In the genomic region with DNA sequence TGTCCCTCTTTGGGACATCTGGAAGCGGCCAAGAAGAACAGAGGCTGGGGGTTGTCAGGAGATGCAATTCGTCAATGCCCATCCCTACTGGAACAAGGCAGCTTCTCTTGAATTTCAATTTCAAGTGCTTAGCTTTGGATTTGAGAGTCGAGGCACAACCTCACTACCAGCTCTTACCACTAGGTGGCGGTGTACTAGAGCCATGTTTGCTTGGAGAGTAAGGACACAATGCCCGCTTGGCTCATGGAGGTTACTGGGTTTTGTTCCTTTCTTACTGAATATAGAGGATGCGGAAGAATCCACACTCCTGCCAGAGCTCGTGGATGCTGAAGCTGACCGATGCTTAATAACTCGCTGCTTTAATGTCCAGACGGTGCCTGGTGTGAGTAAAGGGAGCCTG, we compare ENCODE assay signal across 8 mouse cellular contexts. TPM values are rescaled to one million over a fixed set of nuclear protein-coding genes. Genes with fewer than 3 reads are reported as not detected.
DNase-seq lines count a peak whose midpoint lies in the region; ATAC-seq and TF ChIP-seq lines count a peak whose summit lies in the region.

No protein-coding gene starts in this region.

- 78% methylated on average over 10 of the region's 10 CpGs for WGBS in forebrain, postnatal 0 days
- WGBS in forebrain, embryonic 16.5 days, result 80% methylated on average over 10 of the region's 10 CpGs

- H3K4me3 ChIP-seq in forebrain, postnatal 0 days (ENCODE audit: low read depth, low read length), result no peak overlapping the region
- H3K4me3 ChIP-seq in forebrain, embryonic 16.5 days (replicated peaks; ENCODE audit: low read length), result no peak overlapping the region
- no peak overlapping the region for H3K4me3 ChIP-seq in G1E (ENCODE audit: low read depth, low read length)
- no peak overlapping the region for H3K4me3 ChIP-seq in layer of hippocampus, adult 2 months

- H3K9ac ChIP-seq in forebrain, postnatal 0 days, result no peak overlapping the region
- no peak overlapping the region for H3K9ac ChIP-seq in forebrain, embryonic 16.5 days (replicated peaks; ENCODE audit: low read depth, low read length)

- no peaks in the 10 kb centered on the region for H3K9me3 ChIP-seq in forebrain, postnatal 0 days (ENCODE audit: low read length)
- H3K9me3 ChIP-seq in forebrain, embryonic 16.5 days (ENCODE audit: control insufficient read depth, low read length), result no peaks in the 10 kb centered on the region
- no peaks in the 10 kb centered on the region for H3K9me3 ChIP-seq in G1E (replicated peaks)

- ATAC-seq in forebrain, postnatal 0 days, result no peak
- no peak for ATAC-seq in forebrain, embryonic 16.5 days
- peak; percentile 8; the same call in 1 of the 2 replicates for ATAC-seq in G1E (ENCODE audit: extremely low read depth, insufficient number of reproducible peaks, low FRiP score, poor library complexity, severe bottlenecking)

- no peaks in the 10 kb centered on the region for H3K4me1 ChIP-seq in forebrain, postnatal 0 days (ENCODE audit: insufficient read depth)
- H3K4me1 ChIP-seq in forebrain, embryonic 16.5 days (replicated peaks; ENCODE audit: control insufficient read depth, insufficient read depth, low read length), result no peaks in the 10 kb centered on the region
- H3K4me1 ChIP-seq in G1E (ENCODE audit: insufficient read depth, low read depth, low read length), result no peaks in the 10 kb centered on the region

- H3K27ac ChIP-seq in forebrain, postnatal 0 days (ENCODE audit: low read depth, low read length), result no peak overlapping the region
- no peak overlapping the region for H3K27ac ChIP-seq in forebrain, embryonic 16.5 days (ENCODE audit: low read length)
- no peak overlapping the region for H3K27ac ChIP-seq in layer of hippocampus, adult 2 months

- TF ChIP-seq CTCF in forebrain, postnatal 0 days (IDR thresholded peaks at IDR 0.05; ENCODE audit: low read depth), result peak; percentile 75
- peak; percentile 88 for TF ChIP-seq CTCF in G1E (IDR thresholded peaks at IDR 0.05; ENCODE audit: low read depth, low read length)
- TF ChIP-seq CTCF in layer of hippocampus, adult 2 months (conservative IDR thresholded peaks at IDR 0.05), result peak; percentile 92

- H3K36me3 ChIP-seq in forebrain, postnatal 0 days (ENCODE audit: insufficient read depth), result no peaks in the 10 kb centered on the region
- H3K36me3 ChIP-seq in forebrain, embryonic 16.5 days (ENCODE audit: control insufficient read depth, insufficient read depth), result no peaks in the 10 kb centered on the region
- H3K36me3 ChIP-seq in G1E (replicated peaks), result no peaks in the 10 kb centered on the region

- H3K27me3 ChIP-seq in forebrain, postnatal 0 days (ENCODE audit: insufficient read depth, low read length), result no peaks in the 10 kb centered on the region
- no peaks in the 10 kb centered on the region for H3K27me3 ChIP-seq in forebrain, embryonic 16.5 days (replicated peaks; ENCODE audit: control insufficient read depth, insufficient read depth, low read length)
- peaks cover 15% of the 10 kb centered on the region for H3K27me3 ChIP-seq in G1E (ENCODE audit: insufficient read depth, low read length)

- H3K4me2 ChIP-seq in forebrain, postnatal 0 days (ENCODE audit: low read depth), result no peak overlapping the region
- H3K4me2 ChIP-seq in forebrain, embryonic 16.5 days (ENCODE audit: low read length), result no peak overlapping the region

- DNase-seq in forebrain, postnatal 0 days, result peak; percentile 63
- DNase-seq in G1E (ENCODE audit: low spot score), result peak; percentile 12
- DNase-seq in cerebellum, adult 11 months, result peak; percentile 26
- peak; percentile 13 to 46 for DNase-seq in frontal cortex, postnatal 14 days (ENCODE audit: low spot score in 2 of 2)
- peak; percentile 60 to 81 for DNase-seq in layer of hippocampus, adult 2 months (ENCODE audit: low spot score in 2 of 2)
- peak; percentile 76 for DNase-seq in lung, postnatal 14 days
- DNase-seq in spleen, adult 12 weeks (ENCODE audit: low spot score), result peak; percentile 28

RNA-seq across cellular contexts. Expression of gene Sycp2l, which starts 32.2 kb away (rescaled TPM):
- not detected in 2 replicates for total RNA-seq in forebrain, postnatal 0 days (2014; rRNA removed)
- polyA plus RNA-seq in forebrain, postnatal 0 days (2015; fragmentation: Nextera tagmentation; extraction: Ambion mirVana), result not detected in 2 replicates
- not detected in 2 replicates for polyA plus RNA-seq in forebrain, embryonic 16.5 days (2015; fragmentation: Nextera tagmentation; extraction: Ambion mirVana)
- total RNA-seq in G1E (2014; fragmentation: Nextera tagmentation) (not detected in 2 replicates), G1E (2017) (not detected in 2 replicates)
- not detected in 2 replicates for polyA plus RNA-seq in G1E (2012)
- total RNA-seq in layer of hippocampus, adult 2 months (2021), result not detected

RNA-seq across cellular contexts. Expression of gene Gcm2, which starts 35.4 kb away (rescaled TPM):
- not detected in 2 replicates for total RNA-seq in forebrain, postnatal 0 days (2014; rRNA removed)
- polyA plus RNA-seq in forebrain, postnatal 0 days (2015; fragmentation: Nextera tagmentation; extraction: Ambion mirVana), result not detected in 2 replicates
- polyA plus RNA-seq in forebrain, embryonic 16.5 days (2015; fragmentation: Nextera tagmentation; extraction: Ambion mirVana), result not detected in 2 replicates
- total RNA-seq in G1E (2014; fragmentation: Nextera tagmentation) (not detected in 2 replicates), G1E (2017) (not detected in 2 replicates)
- not detected in 2 replicates for polyA plus RNA-seq in G1E (2012)
- total RNA-seq in layer of hippocampus, adult 2 months (2021), result not detected

Comparison
In these comparisons a context has a peak if more than half of its experiments do, and no peak if none do; other contexts are left out.
1. DNase-seq: peak in every context shown above with its lines; median percentile 76 in lung, postnatal 14 days; 70 in layer of hippocampus, adult 2 months; 63 in forebrain, postnatal 0 days; 30 in frontal cortex, postnatal 14 days; 28 in spleen, adult 12 weeks; 26 in cerebellum, adult 11 months; 12 in G1E.